Mouse (Mus musculus) kidney, postnatal 10 days (tissue): ENCODE results near the gene Hspa14.

Experiments used
- DNase-seq: peaks from one replicate; pipeline ENCODE4 v3.0.0; 2021; ENCODE audit warnings: mixed read lengths

Hspa14 gene

GRCm38 (mm10) chr2:3512552-3513454, at the start of gene Hspa14, which contains the start of the genes Gm45902 and Cdnf:
TSS of gene Hspa14 (minus strand) at chr2:3512814.
TSS of gene Gm45902 (minus strand) at chr2:3512790.
TSS of gene Cdnf (plus strand) at chr2:3513030.
- peak; percentile 96 for DNase-seq

GRCm38 (mm10) chr2:3546588-3546987, 34.0 kb upstream of the Hspa14 start:
- DNase-seq = peak; percentile 76

- DNase-seq = no peak
These were observed 33.4 kb upstream of the Hspa14 start for GRCm38 (mm10) chr2:3546055-3546454.

DNA sequence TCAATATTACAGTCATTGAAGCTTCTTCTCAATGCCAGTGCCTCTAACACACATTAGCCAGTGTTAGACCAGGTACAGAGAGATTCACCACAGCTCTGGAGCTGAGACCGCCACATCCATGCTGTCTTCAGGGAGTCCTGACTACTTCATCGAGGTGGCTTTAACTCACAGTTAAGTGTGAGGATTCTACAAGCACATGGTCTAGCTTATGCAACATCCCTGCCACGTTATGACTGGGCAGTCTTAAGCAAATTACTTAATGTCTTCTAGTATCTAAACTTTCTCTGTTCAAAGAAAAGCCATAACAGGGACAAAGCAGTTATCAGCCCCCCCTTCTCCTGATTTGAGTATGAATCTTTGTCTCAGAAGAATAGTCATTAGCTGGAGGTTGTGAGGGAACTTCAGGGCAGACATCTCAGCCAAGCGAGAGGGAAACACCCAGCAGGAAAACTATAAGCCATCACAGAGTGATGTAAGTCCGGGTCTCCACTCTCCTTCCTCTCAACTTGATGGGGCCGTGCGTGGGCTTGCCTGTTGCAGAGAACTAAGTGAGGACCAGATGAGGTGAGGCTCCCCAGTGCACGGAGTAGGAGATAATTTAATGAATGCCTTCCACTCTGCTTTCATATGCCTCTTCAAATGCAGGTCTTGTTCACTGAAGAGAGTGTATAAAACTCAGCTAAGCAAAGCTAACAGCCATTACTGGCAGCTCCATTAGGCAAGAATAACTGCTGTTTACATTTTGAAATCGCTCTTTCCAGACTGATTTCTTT, 28.9 kb upstream of the Hspa14 start:
- DNase-seq = no peak

DNA sequence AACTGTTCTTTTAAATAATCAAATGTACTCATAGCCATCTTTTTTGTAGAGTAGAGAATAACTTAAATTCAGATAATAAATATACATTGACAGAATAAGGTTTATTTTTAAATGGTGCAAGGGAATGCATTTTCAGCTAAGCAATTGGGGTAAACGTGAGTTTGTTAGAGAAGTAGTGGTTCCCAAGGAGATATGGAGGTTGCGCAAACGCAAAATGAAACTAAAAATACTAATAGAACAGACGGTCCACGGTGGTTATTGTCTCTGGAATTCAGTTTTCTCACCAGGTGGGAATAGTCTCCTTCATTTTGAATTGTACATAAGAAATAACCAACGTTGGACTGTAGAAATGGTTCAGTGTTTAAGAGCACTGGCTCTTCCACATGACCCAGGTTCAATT, 13.7 kb upstream of the Hspa14 start:
- DNase-seq = no peak

DNA sequence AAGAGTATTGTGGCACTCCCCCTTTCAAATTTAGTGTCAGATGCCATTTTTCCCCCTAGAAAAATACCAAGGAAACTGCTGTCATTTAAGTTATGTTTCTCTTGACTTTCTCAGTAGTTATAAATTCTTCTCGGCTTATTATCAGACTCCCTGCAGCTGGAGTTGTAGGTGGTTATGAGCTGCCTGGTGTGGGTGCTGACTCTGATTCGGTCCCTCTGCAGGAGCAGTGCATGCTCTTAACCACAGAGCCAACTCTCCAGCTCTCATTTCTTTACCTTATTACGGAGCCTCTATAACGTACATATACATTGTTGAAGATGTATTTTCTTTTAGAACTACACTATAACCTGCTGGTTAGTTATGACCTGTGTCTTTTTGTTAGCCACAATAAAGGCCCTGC, 9.9 kb upstream of the Hspa14 start:
- no peak for DNase-seq

- DNase-seq = peak; percentile 42
These were observed 538 bp downstream of the Hspa14 start for GRCm38 (mm10) chr2:3512076-3512475.

- no peak for DNase-seq
These were observed 11.7 kb downstream of the Hspa14 start for GRCm38 (mm10) chr2:3500886-3501285.

- DNase-seq = no peak
These were observed 13.1 kb downstream of the Hspa14 start for GRCm38 (mm10) chr2:3499543-3499942.

DNA sequence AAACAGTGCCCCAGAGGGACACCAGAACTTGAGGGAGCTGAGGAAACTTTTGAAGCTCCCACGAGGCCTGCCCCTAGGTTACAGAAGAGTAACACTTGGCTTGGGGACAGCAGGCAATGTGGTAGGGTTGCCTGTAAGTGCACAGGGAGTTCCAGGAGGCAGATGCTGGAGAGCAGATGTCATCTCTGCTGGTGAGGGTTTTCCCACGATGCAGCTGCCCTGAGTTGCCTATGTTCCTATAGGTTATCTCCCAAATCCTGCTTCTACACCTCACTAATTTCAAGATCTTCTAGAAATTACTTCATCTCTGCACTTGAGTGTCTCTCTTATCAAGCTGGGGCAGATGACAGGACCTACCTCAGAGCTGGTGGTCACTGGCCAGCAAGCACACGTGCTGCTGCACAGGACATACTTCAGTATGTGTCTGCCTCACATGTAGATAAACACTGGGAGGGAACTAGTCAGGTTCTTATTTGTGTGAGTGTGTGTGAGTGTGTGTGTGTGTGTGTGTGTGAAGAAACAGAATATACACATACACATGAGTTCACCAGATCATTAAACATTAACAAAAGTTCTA, 18.7 kb downstream of the Hspa14 start:
- DNase-seq = no peak

- no peak for DNase-seq
These were observed 22.8 kb downstream of the Hspa14 start for GRCm38 (mm10) chr2:3489816-3490215.

- DNase-seq = no peak
These were observed 32.4 kb downstream of the Hspa14 start for GRCm38 (mm10) chr2:3480239-3480638.

- no peak for DNase-seq
These were observed 36.8 kb downstream of the Hspa14 start for GRCm38 (mm10) chr2:3475746-3476251.

GRCm38 (mm10) chr2:3474861-3475283, 37.7 kb downstream of the Hspa14 start, which contains the start of gene Suv39h2:
TSS of gene Suv39h2 (minus strand) at chr2:3475031.
- peak; percentile 99 for DNase-seq

GRCm38 (mm10) chr2:3474361-3474805, 38.2 kb downstream of the Hspa14 start:
- DNase-seq = peak; percentile 70

GRCm38 (mm10) chr2:3473891-3474290, 38.7 kb downstream of the Hspa14 start:
- no peak for DNase-seq

GRCm38 (mm10) chr2:3456590-3456989, 56.0 kb downstream of the Hspa14 start:
- DNase-seq = no peak

DNA sequence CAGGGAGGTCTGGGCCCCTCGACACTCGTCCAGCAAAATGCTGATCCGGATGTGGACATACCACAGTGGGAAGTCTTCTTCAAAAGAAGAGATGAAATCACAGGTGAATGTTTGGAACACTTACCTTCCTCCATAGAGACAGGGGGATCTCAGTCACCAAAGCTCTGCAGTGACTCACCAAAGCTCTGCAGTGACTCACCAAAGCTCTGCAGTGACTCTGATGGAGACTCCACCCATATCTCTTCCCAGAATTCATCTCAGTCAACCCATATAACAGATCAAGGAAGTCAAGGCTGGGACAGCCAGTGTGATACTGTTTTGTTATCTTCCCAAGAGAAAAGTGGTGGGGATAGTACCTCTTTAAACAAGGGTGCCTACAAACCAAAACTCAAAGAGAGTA, 59.5 kb downstream of the Hspa14 start:
- DNase-seq = no peak

- DNase-seq = no peak
These were observed 63.2 kb downstream of the Hspa14 start for GRCm38 (mm10) chr2:3449431-3449830.

DNA sequence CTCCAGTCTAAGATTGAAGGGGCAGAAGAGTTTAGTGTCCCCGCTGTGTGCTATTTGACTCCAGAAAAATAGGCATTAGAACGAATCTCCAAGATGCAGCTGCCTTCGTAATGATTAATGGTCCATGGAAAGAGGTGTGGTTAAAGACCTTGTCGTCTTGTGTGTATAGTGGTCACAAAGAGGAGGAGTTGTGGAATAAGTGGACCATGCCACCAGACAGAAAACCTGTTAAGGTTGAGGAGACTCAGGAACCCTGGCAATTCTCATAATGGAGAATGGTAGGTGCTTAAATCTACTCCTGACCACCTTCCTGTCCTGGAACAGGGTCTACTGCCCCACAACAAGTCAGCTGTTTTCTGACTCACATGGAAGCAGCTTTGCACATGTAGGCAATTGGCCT, 66.6 kb downstream of the Hspa14 start:
- no peak for DNase-seq

DNA sequence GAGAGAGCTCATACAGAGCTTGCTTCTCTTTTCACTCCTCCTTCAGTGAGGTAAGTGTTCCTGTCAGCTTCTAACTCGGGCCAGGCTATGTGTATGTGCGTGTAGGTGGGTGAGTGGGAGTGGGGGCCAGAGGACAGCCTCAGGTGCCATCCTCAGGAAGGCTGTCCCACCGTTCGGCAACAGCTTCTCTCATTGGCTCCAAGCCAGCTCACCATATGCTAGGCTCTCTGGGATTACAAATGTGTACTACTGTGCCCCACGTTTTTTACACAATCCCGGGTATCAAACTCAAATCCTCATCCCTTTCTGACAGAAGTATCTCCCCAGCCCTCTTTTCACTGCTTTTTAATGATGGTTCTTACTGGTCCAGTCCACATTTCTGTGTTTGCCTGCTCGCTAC, 68.4 kb downstream of the Hspa14 start:
- no peak for DNase-seq
